Mouse (Mus musculus) lung, adult 2 months (tissue): ENCODE measurements at regions not wholly inside any gene's neighbourhood (a gene's known extent, or its start where the extent isn't known, plus 50 kb on each side); places are given as distances from the start of the nearest gene placed in this dataset.

Experiments
- CTCF ChIP-seq: fragments of 200-500 bp; IDR thresholded peaks from 2 replicates; pipeline ENCODE4 v1.5.1; 2011; ENCODE audit warnings: mild to moderate bottlenecking, low read length, control low read depth; ENCODE audit not compliant: insufficient read depth
- POLR2A ChIP-seq: fragments of 200-500 bp; IDR thresholded peaks from 2 replicates; pipeline ENCODE4 v1.6.1; 2011; ENCODE audit warnings: low read depth, mild to moderate bottlenecking, control low read depth, low read length, borderline replicate concordance; ENCODE audit errors: extremely low read depth

DNA sequence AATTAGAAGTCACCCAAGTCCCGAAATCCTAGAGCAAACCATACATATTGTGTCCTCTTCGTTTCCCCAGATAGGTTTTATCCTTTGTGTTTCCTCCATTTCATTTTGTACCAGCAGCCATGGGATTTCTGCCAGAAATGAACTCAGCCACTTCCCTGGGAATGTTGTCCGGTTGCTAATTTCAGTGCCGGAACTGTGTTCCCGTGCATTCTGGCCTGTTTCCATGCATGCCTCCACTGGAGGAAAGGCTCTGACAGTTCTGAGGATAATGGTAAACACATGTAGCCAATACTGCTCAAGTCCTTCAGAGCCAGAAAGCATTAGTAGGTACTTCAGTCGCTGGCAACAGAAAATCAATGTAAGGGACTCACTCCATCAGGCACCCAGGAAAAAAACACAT, 112.8 kb upstream of the Tbx18 start:
- TF ChIP-seq POLR2A: no peak
- TF ChIP-seq CTCF: no peak
